Mouse (Mus musculus) midbrain, embryonic 10.5 days (tissue): ENCODE results near the gene Mau2. TPM values are rescaled to one million over a fixed set of nuclear protein-coding genes. Genes with fewer than 3 reads are reported as not detected.
A peak's percentile ranks its signal among the peaks of the same experiment; 100 is the strongest.

ENCODE experiments used
- DNase-seq: peaks from one replicate; pipeline ENCODE4 v3.0.0-alpha.2; 2017; ENCODE audit warnings: low spot score
- H3K27ac ChIP-seq: fragments of 300-500 bp; sonication (generic); replicated peaks from 2 replicates; pipeline ENCODE4 v1.5.1; 2016; ENCODE audit warnings: mild to moderate bottlenecking
- H3K27me3 ChIP-seq: fragments of 300-500 bp; sonication (generic); 2 replicates; pipeline ENCODE4 v1.6.1; 2016; ENCODE audit warnings: low read depth, mild to moderate bottlenecking; ENCODE audit not compliant: poor library complexity, severe bottlenecking
- H3K36me3 ChIP-seq: fragments of 300-500 bp; sonication (generic); 2 replicates; pipeline ENCODE4 v1.6.1; 2016; ENCODE audit warnings: mild to moderate bottlenecking, moderate library complexity
- H3K4me1 ChIP-seq: fragments of 300-500 bp; sonication (generic); 2 replicates; pipeline ENCODE4 v1.6.1; 2016
- H3K4me3 ChIP-seq: fragments of 300-500 bp; sonication (generic); 2 replicates; pipeline ENCODE4 v1.5.1; 2016; ENCODE audit warnings: mild to moderate bottlenecking, moderate library complexity
- H3K9me3 ChIP-seq: fragments of 300-500 bp; sonication (generic); replicated peaks from 2 replicates; pipeline ENCODE4 v1.6.1; 2016; ENCODE audit warnings: mild to moderate bottlenecking
- WGBS: fragments of 180-500 bp; shearing (Covaris S2); methylation state at CpG from one replicate; pipeline ENCODE4 v1.1.7; 2016; 5-methylcytosine and 5-hydroxymethylcytosine counted together
- polyA plus RNA-seq: library from polyadenylated mRNA; unstranded; fragments of >200 nt; fragmentation: Nextera tagmentation; extraction: Ambion mirVana; gene quantifications from 2 replicates; pipeline ENCODE4 v1.2.1, GENCODE M21; 2016

Mau2 gene
- polyA plus RNA-seq, 1 experiment from 2014 or later = 57.2 TPM

DNA sequence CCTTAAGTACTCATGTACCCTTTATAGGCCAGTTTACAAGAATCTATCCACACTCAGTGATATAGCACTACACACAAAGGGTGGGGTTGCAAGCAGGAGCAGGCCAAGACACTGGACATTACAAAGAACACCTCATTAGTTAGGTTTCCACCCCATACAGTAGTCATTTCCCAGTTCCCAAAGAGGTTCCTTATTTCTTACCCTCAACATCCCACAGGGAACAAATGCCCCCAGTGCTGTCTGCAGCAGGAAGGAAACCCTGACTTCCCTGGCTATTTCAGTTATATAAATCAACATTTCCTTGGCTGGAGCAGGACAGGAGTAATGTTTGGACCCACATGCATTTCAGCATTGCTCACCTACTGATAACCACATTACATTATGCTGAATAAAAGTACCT, 54.8 kb downstream of the Mau2 start:
- Histone ChIP-seq H3K27me3 (no peaks in the 10 kb centered on the region), H3K9me3 (no peaks in the 10 kb centered on the region), H3K4me1 (no peaks in the 10 kb centered on the region), H3K36me3 (peaks cover 10% of the 10 kb centered on the region; the same call in 1 of the 2 replicates), H3K27ac (no peak overlapping the region), H3K4me3 (no peak overlapping the region)
- DNase-seq = no peak

GRCm38 (mm10) chr8:69984876-69985553, 57.5 kb downstream of the Mau2 start:
- WGBS = 89% methylated on average over 2 of the region's 2 CpGs
- Histone ChIP-seq H3K36me3 (0 out of 2 replicates have a peak, but pooled peaks cover 2% of the 10 kb centered on the region), H3K4me1 (no peaks in the 10 kb centered on the region), H3K27me3 (no peaks in the 10 kb centered on the region), H3K27ac (no peak overlapping the region), H3K4me3 (no peak overlapping the region), H3K9me3 (no peaks in the 10 kb centered on the region)
- DNase-seq = no peak

GRCm38 (mm10) chr8:69978456-69978855, 64.1 kb downstream of the Mau2 start:
- WGBS = 91% methylated on average over 4 of the region's 4 CpGs

DNA sequence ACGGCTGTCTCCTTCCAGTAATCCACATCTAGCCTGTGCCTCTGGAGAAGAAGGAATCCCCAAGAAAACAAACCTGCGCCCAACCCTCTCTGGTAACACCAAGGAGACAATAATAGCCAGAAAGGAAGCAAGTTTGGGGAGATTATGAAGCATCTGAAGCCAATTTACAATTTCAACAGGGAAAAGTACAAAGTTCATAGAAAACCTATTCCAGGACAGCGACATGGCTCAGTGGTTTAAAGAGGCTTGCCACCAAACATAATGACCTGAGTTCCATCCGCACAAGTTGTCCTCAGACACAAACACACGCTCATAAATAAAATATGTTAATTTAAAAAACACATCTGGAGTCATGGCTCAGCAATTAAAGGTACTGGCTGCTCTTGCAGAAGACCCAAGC, 67.7 kb downstream of the Mau2 start:
- peak overlapping the region; percentile 97; the same call in 1 of the 2 replicates for H3K27ac ChIP-seq
- H3K27me3 ChIP-seq = no peaks in the 10 kb centered on the region
- peaks cover 4% of the 10 kb centered on the region; the same call in 1 of the 2 replicates for H3K36me3 ChIP-seq
- H3K4me3 ChIP-seq = peak overlapping the region; percentile 97
- no peaks in the 10 kb centered on the region for H3K9me3 ChIP-seq
- no peak for DNase-seq
- peaks cover 45% of the 10 kb centered on the region for H3K4me1 ChIP-seq
- 36% methylated on average over 5 of the region's 5 CpGs for WGBS

More at GRCm38 (mm10) chr8:69978456-69978855, 64.1 kb downstream of the Mau2 start:
- Histone ChIP-seq H3K4me1 (peaks cover 9% of the 10 kb centered on the region), H3K36me3 (no peaks in the 10 kb centered on the region), H3K9me3 (no peaks in the 10 kb centered on the region), H3K27ac (no peak overlapping the region), H3K4me3 (no peak overlapping the region), H3K27me3 (no peaks in the 10 kb centered on the region)
- DNase-seq = no peak

- under 1% methylated on average over 50 of the region's 50 CpGs for WGBS
- Histone ChIP-seq H3K9me3 (no peaks in the 10 kb centered on the region), H3K27me3 (no peaks in the 10 kb centered on the region), H3K27ac (peak overlapping the region; percentile 97), H3K36me3 (peaks cover 4% of the 10 kb centered on the region; the same call in 1 of the 2 replicates), H3K4me1 (peaks cover 45% of the 10 kb centered on the region), H3K4me3 (peak overlapping the region; percentile 97)
- DNase-seq = peak; percentile 97
Measured at GRCm38 (mm10) chr8:69974194-69974614, 68.3 kb downstream of the Mau2 start.

- H3K9me3 ChIP-seq = no peaks in the 10 kb centered on the region
- peak overlapping the region; percentile 97 for H3K4me3 ChIP-seq
- peak overlapping the region; percentile 97 for H3K27ac ChIP-seq
- H3K4me1 ChIP-seq = peaks cover 45% of the 10 kb centered on the region
- H3K27me3 ChIP-seq = no peaks in the 10 kb centered on the region
- H3K36me3 ChIP-seq = peaks cover 4% of the 10 kb centered on the region; the same call in 1 of the 2 replicates
- under 1% methylated on average over 67 of the region's 68 CpGs for WGBS
- DNase-seq = peak; percentile 80
Measured at GRCm38 (mm10) chr8:69973442-69974161, 68.9 kb downstream of the Mau2 start.

DNA sequence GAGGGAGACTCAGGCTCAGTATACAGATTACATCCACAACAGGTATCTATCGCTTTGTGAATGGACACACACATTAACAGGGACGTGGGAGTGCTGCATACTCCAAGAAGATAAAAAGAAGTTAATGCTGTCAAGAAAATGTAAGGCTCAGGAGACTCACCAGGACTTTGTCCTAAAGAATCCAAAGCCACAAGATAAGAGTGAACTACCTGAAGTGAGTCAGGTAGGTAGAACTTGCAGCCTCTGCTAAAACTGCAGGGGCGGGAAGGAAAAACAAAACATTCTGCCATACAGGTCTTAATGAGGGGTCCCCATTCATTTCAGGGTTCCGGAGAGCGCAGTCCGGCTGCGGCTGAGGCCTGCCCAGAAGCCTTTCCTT, 69.5 kb downstream of the Mau2 start:
- DNase-seq = no peak
- H3K4me3 ChIP-seq = peak overlapping the region; percentile 97
- 19% methylated on average over 7 of the region's 7 CpGs for WGBS
- H3K27me3 ChIP-seq = no peaks in the 10 kb centered on the region
- peaks cover 45% of the 10 kb centered on the region for H3K4me1 ChIP-seq
- H3K27ac ChIP-seq = peak overlapping the region; percentile 97
- H3K9me3 ChIP-seq = no peaks in the 10 kb centered on the region
- peaks cover 4% of the 10 kb centered on the region; the same call in 1 of the 2 replicates for H3K36me3 ChIP-seq

- H3K4me1 ChIP-seq = peaks cover 45% of the 10 kb centered on the region
- H3K27me3 ChIP-seq = no peaks in the 10 kb centered on the region
- H3K4me3 ChIP-seq = 0 out of 2 replicates have a peak overlapping the region, but pooled peaks have one; percentile 16
- no peak for DNase-seq
- H3K9me3 ChIP-seq = no peaks in the 10 kb centered on the region
- no peak overlapping the region for H3K27ac ChIP-seq
- WGBS = 92% methylated on average over 2 of the region's 2 CpGs
- H3K36me3 ChIP-seq = peaks cover 12% of the 10 kb centered on the region; the same call in 1 of the 2 replicates
Measured at GRCm38 (mm10) chr8:69970880-69971279, 71.7 kb downstream of the Mau2 start.

DNA sequence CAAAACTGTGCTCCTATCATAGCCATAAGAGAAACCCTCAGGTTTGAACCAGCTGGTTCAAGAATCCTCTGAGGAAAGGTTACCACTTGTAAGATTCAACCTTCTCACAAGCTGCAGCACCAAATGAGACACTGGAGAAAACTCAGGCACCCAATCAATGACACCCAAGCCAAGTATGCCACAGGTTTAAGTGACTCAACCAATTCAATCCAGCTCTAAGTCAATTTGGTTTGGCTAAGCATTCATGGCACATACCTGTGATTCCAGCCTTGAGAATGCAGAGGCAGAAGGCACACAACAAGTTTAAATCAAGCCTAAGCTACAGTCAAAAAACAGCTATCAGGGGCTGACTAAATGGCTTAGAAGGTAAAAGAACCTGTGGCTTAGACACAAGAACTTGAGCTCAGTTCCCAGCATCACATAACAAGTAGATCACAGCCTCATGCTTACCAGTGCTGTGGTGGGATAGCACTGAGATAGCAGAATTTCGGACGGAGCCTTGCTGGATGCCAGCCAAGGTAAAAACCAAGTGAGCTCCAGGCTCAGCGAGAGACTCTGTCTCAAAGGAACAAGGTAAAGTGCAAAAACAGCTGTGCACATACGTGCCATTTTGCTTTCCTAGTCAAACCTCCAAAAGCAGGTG, 75.1 kb downstream of the Mau2 start:
- Histone ChIP-seq H3K27me3 (no peaks in the 10 kb centered on the region), H3K27ac (no peak overlapping the region), H3K4me3 (no peak overlapping the region), H3K4me1 (peaks cover 31% of the 10 kb centered on the region), H3K36me3 (peaks cover 37% of the 10 kb centered on the region), H3K9me3 (no peaks in the 10 kb centered on the region)
- 92% methylated on average over 4 of the region's 4 CpGs for WGBS
- DNase-seq = no peak

Other genes starting within 250 kb of the Mau2 start
- 7.7 and 9.7 TPM in 2 replicates for gene Gmip, start 234.1 kb downstream of the Mau2 start, polyA plus RNA-seq
- 0.65 and 0.68 TPM in 2 replicates for gene Lpar2, start 220.3 kb downstream of the Mau2 start, polyA plus RNA-seq
- gene Pbx4, start 210.2 kb downstream of the Mau2 start, polyA plus RNA-seq = 42.9 and 46.0 TPM in 2 replicates
- gene Cilp2, start 155.0 kb downstream of the Mau2 start, polyA plus RNA-seq = 0.47 TPM in 2 replicates
- gene Tssk6, start 140.6 kb downstream of the Mau2 start, polyA plus RNA-seq = 5.2 and 5.4 TPM in 2 replicates
- 173 and 174 TPM in 2 replicates for gene Ndufa13, start 140.2 kb downstream of the Mau2 start, polyA plus RNA-seq
- 4.2 and 5.9 TPM in 2 replicates for gene Yjefn3, start 140.0 kb downstream of the Mau2 start, polyA plus RNA-seq
- gene Gatad2a, start 46.4 kb downstream of the Mau2 start, polyA plus RNA-seq = 48.0 and 48.7 TPM in 2 replicates
- 51.9 and 57.7 TPM in 2 replicates for gene Sugp1, start 79 bp upstream of the Mau2 start, polyA plus RNA-seq
- 0.69 and 1.1 TPM in 2 replicates for gene Tm6sf2, start 30.2 kb upstream of the Mau2 start, polyA plus RNA-seq
- 0.06 and 0.22 TPM in 2 replicates for gene Hapln4, start 40.7 kb upstream of the Mau2 start, polyA plus RNA-seq
- 14.4 and 44.7 TPM in 2 replicates for gene Ncan, start 78.1 kb upstream of the Mau2 start, polyA plus RNA-seq
- 28.4 and 30.7 TPM in 2 replicates for gene Nr2c2ap, start 88.6 kb upstream of the Mau2 start, polyA plus RNA-seq
- 16.1 and 18.1 TPM in 2 replicates for gene Rfxank, start 96.4 kb upstream of the Mau2 start, polyA plus RNA-seq
- gene Borcs8, start 96.8 kb upstream of the Mau2 start, polyA plus RNA-seq = 38.2 and 41.3 TPM in 2 replicates
- gene Mef2b, start 97.0 kb upstream of the Mau2 start, polyA plus RNA-seq = 0.46 and 0.86 TPM in 2 replicates
- 66.1 and 73.4 TPM in 2 replicates for gene Tmem161a, start 129.6 kb upstream of the Mau2 start, polyA plus RNA-seq
- 2.2 and 2.7 TPM in 2 replicates for gene Slc25a42, start 169.6 kb upstream of the Mau2 start, polyA plus RNA-seq
- gene Sugp2, start 191.5 kb upstream of the Mau2 start, polyA plus RNA-seq = 57.6 and 62.4 TPM in 2 replicates
- 35.7 and 38.8 TPM in 2 replicates for gene Armc6, start 191.7 kb upstream of the Mau2 start, polyA plus RNA-seq
- gene Homer3, start 240.1 kb upstream of the Mau2 start, polyA plus RNA-seq = 102 and 111 TPM in 2 replicates